Mouse (Mus musculus): ENCODE measurements around the gene Klk4.

The Klk4 gene

GRCm38 (mm10) chr7:43880912-43881311, at the start of gene Klk4:
Gene Klk4 (plus strand): TSS chr7:43881160.
- DNase-seq (ENCODE audit: extremely low read depth, low read depth), result no peak

GRCm38 (mm10) chr7:43841701-43842100, 39.3 kb upstream of the Klk4 start, which contains the start of gene Klk5:
Gene Klk5 (plus strand): TSS chr7:43841971.
- DNase-seq (ENCODE audit: extremely low read depth, low read depth), result no peak

DNA sequence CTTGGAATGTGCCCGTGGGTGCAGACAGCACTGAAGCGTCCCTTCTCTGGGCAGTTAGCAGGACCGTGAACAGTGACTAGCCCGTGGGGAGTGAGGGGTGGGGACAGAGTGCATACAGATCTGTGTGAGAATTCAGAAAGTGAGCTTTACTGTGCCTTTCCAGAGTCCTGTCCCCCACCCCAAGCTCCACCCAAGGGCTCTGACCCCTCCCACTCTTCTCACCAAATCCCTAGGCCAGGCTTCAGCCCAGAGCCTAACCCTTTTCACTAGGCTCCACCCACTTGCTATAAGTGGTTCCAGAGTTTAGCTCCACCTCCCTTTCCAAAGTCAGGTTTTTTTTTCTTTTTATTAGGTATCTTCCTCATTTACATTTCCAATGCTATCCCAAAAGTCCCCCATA, 37.2 kb upstream of the Klk4 start:
- DNase-seq (ENCODE audit: extremely low read depth, low read depth), result no peak

GRCm38 (mm10) chr7:43851616-43852015, 29.3 kb upstream of the Klk4 start:
- DNase-seq (ENCODE audit: extremely low read depth, low read depth), result no peak

- no peak for DNase-seq (ENCODE audit: extremely low read depth, low read depth)
Observed at GRCm38 (mm10) chr7:43854642-43855380, 26.1 kb upstream of the Klk4 start.

DNA sequence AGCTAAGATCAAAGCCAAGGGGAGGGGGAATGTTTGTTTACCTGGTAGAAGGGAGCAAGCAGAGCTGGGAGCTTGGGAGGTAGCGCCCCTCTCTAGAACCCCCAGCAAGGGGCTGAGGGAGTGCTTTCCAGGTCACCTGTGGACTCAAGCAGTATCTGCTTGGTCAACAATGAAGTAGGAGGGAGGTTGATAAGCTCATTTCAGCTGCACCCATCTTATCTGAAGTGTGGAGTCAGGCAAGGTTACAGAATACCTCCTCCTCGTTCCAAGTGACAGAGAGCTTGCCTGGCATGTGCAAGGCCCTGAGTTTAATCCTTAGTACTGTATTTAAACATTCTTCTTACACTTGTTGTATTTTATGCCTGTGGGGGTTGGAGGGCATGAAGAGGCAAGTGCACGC, 25.3 kb upstream of the Klk4 start:
- no peak for DNase-seq (ENCODE audit: extremely low read depth, low read depth)

DNA sequence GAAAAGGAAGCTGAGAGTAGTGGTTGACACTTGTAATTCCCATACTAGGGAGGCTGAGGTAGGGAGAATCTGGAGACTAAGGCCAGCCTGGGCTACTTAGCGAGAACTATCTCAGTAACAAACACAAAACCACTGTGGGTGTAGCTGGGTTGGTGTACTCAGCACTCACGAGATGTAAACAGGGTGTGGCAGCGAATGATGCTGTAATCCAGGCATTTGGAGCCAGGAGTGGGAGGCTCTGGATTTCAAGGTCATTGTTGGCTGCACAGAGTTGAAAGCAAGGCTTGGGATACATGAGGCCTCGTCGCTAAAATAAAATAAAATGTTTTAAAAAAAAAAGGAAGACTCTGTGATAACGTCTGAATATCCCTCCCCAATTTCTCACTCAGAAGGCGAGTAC, 24.7 kb upstream of the Klk4 start:
- DNase-seq (ENCODE audit: extremely low read depth, low read depth), result no peak

DNA sequence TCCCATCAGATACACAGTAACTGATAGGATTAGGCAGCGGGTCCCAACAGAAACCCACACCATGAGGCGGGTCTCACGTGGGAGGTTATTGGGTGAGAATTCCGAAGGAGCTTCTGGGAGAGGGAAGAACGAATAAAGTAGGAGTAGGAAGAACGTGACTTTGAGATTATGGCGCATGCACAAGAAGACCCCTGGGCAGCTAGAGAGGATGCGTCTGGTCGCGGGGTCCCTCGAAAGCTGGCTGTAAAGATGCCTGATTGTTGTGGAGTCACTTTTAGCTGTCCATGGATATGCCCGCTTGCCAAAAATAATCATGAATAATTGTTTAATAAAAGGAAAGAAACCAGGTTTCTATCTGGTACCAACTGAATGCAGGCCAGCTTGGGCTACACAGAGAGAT, 23.5 kb upstream of the Klk4 start:
- no peak for DNase-seq (ENCODE audit: extremely low read depth, low read depth)

DNA sequence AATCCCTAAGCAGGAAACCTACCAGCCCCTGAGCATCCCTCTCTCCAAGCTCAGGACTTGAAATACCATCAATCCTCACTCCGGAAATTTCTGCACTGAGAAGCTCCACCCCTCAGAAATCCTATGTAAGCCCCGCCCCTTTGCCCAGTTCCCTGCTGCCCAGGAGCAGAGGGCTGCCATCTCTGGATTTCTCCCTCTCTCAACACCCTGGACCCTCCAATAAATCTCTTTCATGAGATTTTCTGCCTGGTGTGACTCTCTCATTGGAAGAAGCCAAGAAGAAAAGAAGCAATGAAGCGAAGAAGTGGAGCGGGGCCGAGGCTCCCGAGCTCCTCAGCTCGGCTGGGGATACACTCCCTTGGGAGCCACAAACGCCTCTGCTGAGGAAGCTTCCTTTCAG, 20.5 kb upstream of the Klk4 start:
- no peak for DNase-seq (ENCODE audit: extremely low read depth, low read depth)

- DNase-seq (ENCODE audit: extremely low read depth, low read depth), result no peak
Observed at GRCm38 (mm10) chr7:43873237-43873636, 7.7 kb upstream of the Klk4 start.

DNA sequence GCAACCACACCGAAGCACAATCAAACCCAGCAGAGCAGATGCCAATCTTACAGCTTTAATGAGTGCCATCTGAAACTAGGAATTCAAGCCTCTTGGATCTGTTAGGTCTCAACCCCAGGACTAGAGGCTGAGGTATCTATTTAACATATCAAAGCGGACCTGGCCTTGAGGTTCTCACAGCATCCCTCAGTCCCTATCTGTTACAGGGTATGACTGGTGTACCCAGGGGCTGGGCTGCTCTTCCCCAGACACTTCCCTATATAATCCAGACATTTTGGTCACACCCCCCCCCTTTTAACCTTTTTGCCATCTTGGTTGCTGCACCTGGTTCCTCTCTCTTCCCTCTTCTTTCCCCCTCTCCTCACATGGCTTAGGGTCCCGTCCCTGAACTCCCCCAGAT, 7.3 kb upstream of the Klk4 start:
- no peak for DNase-seq (ENCODE audit: extremely low read depth, low read depth)

GRCm38 (mm10) chr7:43874868-43875375, 6.0 kb upstream of the Klk4 start:
- no peak for DNase-seq (ENCODE audit: extremely low read depth, low read depth)

DNA sequence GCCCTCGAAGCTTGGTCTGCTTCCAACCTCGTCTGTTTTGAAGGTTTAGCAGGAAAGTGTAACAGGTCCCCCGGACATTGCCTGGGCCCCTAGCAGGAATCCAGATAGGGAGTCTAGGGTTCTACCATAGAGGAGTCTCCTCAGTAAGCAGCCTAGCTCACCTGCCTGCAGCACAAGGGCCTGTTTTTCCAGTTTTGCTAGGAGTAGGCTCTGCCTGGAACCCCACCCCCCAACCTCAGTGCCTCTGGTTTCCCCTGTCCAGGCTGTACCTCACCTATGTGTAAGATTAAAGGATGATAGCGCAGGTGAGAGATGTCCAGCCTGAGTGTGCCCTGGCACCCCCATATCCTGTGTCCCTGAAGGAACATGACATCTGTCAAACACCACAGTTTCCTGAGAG, 4.5 kb upstream of the Klk4 start:
- DNase-seq (ENCODE audit: extremely low read depth, low read depth), result no peak

- no peak for DNase-seq (ENCODE audit: extremely low read depth, low read depth)
Observed at GRCm38 (mm10) chr7:43878281-43878680, 2.7 kb upstream of the Klk4 start.

GRCm38 (mm10) chr7:43882346-43882745, 1.4 kb downstream of the Klk4 start:
- DNase-seq (ENCODE audit: extremely low read depth, low read depth), result no peak

DNA sequence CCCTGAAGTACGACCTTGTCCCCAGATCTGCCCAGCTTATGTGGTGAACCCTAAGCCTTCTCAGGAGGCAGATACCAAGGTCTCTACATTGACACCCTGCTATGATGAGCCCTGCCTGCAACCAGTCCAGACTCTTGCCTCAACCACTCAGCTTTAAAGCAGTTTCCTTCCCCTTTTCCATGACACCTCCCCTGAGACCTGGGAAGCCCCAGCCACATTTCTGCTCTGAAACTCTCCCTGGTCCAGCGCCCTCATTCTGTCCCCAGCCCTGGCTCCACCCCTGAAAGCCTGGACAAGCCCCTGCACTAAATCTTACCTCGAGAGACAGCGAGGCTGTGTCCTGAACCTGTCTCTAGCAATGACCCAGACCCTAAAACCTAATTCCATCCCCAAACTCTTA, 1.9 kb downstream of the Klk4 start:
- DNase-seq (ENCODE audit: extremely low read depth, low read depth), result no peak

GRCm38 (mm10) chr7:43883547-43883946, 2.6 kb downstream of the Klk4 start:
- no peak for DNase-seq (ENCODE audit: extremely low read depth, low read depth)

GRCm38 (mm10) chr7:43891365-43891764, 10.4 kb downstream of the Klk4 start:
- no peak for DNase-seq (ENCODE audit: extremely low read depth, low read depth)

DNA sequence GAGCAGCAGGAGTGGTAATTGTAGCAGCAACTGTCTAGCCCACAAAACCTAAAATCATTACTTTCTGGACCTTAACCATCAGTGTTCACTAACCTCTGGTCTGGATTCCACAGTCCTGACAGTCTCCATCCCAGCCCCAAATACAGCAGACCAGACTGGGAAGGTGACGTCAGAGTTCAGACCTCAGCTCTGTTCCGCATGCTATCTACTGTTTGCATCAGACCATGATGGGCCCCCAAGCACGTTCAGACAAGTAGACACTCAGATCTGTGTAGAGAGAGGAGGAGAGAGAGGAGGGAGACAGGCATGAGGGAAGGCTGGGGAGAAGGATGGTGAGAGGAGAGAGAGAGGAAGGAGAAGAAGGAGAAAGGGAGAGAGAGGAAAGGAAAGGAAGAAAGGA, 10.8 kb downstream of the Klk4 start:
- no peak for DNase-seq (ENCODE audit: extremely low read depth, low read depth)

GRCm38 (mm10) chr7:43894836-43895235, 13.9 kb downstream of the Klk4 start:
- no peak for DNase-seq (ENCODE audit: extremely low read depth, low read depth)

- no peak for DNase-seq (ENCODE audit: extremely low read depth, low read depth)
Observed at GRCm38 (mm10) chr7:43914821-43915220, 33.9 kb downstream of the Klk4 start.

GRCm38 (mm10) chr7:43918426-43918825, 37.5 kb downstream of the Klk4 start:
- DNase-seq (ENCODE audit: extremely low read depth, low read depth), result no peak

- no peak for DNase-seq (ENCODE audit: extremely low read depth, low read depth)
Observed at GRCm38 (mm10) chr7:43918871-43919270, 37.9 kb downstream of the Klk4 start.

All from MEL-GATA-1-ER (cell line).